Mouse (Mus musculus): ENCODE results near the gene Cdk12. TPM values are rescaled to one million over a fixed set of nuclear protein-coding genes. Genes with fewer than 3 reads are reported as not detected.

Gene Cdk12
- polyA plus RNA-seq, 1 experiment from 2014 or later = 13.9 TPM

DNA sequence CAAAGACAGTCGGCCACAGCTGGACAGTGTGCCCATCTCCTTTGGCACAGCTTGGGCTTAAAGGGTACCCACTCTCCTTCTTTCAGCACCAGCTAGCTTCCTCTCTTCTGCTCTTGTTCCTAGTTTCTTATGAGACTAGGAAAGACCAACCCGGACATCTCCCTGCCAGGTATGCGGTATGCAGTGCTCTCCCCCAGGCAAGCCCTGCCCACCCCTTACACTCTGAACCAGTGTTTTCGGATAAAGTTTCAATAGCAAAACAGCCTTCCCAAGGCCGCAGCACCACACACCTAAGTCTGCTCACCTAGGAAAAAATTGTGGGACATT lies 118.8 kb downstream of the Cdk12 start:
- DNase-seq (ENCODE audit: low spot score) (no peak), ATAC-seq (replicated peaks; ENCODE audit: low FRiP score, low TSS enrichment, low read depth) (no peak)
- no peak overlapping the region for H3K27ac ChIP-seq (ENCODE audit: low read depth)
- 3% methylated on average over 5 of the region's 5 CpGs for WGBS
- no peak overlapping the region for H3K9ac ChIP-seq (ENCODE audit: low read length)
- H3K4me3 ChIP-seq (ENCODE audit: low read depth, low read length) = no peak overlapping the region
- H3K9me3 ChIP-seq (ENCODE audit: control insufficient read depth, low read length) = 0 out of 2 replicates have a peak, but pooled peaks cover 2% of the 10 kb centered on the region
- H3K27me3 ChIP-seq (replicated peaks; ENCODE audit: control insufficient read depth, insufficient read depth, low read length) = peaks cover 100% of the 10 kb centered on the region
- no peak overlapping the region for H3K4me2 ChIP-seq (ENCODE audit: low read length)
- no peaks in the 10 kb centered on the region for H3K36me3 ChIP-seq (ENCODE audit: control insufficient read depth, insufficient read depth, low read length)
- no peaks in the 10 kb centered on the region for H3K4me1 ChIP-seq (replicated peaks; ENCODE audit: control insufficient read depth, insufficient read depth, low read length)

DNA sequence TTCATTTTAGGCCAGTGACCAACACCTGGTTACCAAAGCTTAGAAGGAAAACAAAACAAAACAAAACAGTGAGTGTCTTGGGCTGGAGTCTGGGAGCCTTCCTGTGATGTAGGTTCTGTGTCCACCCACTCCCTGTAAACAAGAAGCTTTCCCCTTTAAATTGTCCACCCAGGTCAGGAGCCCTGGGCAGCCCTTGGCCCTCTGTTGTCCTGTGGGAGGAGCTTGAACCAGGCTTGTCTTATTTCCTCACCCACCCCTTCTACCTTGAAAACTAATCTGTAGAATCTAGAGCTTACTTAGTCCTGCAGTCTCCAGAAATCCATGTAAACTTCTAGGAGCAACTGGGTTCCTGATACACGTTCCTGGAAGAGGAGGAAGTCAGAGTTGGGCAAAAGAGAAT lies 119.3 kb downstream of the Cdk12 start:
- Histone ChIP-seq H3K36me3 (ENCODE audit: control insufficient read depth, insufficient read depth, low read length) (no peaks in the 10 kb centered on the region), H3K9ac (ENCODE audit: low read length) (no peak overlapping the region)
- 4% methylated on average over 1 of the region's 1 CpGs for WGBS

DNA sequence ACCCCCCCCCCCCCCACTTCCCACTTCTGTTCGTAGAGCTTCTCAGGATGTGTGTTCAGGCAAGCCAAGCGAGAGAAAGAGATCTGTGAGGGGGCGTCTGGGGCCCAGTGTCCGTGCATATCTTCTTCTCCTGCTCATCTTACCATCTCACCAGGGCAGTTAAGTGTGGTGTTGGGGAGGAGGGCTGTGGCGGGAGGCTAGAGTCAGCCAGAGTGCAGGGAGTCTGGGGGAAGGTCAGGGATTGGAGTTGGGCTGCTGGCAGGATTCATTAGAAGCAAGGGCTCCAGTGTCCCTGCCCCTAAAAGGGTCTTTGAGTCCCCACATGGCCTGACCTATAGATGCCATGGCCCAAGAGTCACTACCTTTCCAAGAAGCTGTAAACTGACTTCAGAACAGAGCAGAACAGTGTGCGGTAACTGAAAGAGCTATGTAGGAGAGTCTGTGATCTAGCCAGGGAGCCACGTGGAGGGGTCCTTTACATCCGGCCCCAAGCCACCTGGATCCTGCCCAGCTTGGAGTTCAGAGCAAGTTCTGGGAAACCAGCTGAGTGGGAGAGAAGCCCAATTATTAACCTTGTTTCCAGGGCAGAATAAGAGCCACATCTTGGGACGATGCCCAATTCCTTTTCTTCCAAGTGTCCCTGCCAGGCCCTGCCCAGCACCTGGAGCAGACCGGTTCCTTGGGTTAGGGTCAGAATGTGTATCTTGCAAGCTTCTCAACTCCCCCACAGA lies 120.4 kb downstream of the Cdk12 start:
- Histone ChIP-seq H3K9me3 (ENCODE audit: control insufficient read depth, low read length) (0 out of 2 replicates have a peak, but pooled peaks cover 2% of the 10 kb centered on the region), H3K4me1 (replicated peaks; ENCODE audit: control insufficient read depth, insufficient read depth, low read length) (peaks cover 5% of the 10 kb centered on the region; the same call in 1 of the 2 replicates), H3K4me2 (ENCODE audit: low read length) (no peak overlapping the region), H3K9ac (ENCODE audit: low read length) (no peak overlapping the region), H3K4me3 (ENCODE audit: low read depth, low read length) (no peak overlapping the region), H3K27me3 (replicated peaks; ENCODE audit: control insufficient read depth, insufficient read depth, low read length) (peaks cover 100% of the 10 kb centered on the region), H3K36me3 (ENCODE audit: control insufficient read depth, insufficient read depth, low read length) (no peaks in the 10 kb centered on the region), H3K27ac (ENCODE audit: low read depth) (no peak overlapping the region)
- 4% methylated on average over 10 of the region's 10 CpGs for WGBS
- DNase-seq (ENCODE audit: low spot score) = no peak
- no peak for ATAC-seq (replicated peaks; ENCODE audit: low FRiP score, low TSS enrichment, low read depth)

More for the DNA sequence above, 119.3 kb downstream of the Cdk12 start:
- ATAC-seq (replicated peaks; ENCODE audit: low FRiP score, low TSS enrichment, low read depth) (no peak), DNase-seq (ENCODE audit: low spot score) (no peak)
- no peaks in the 10 kb centered on the region for H3K4me1 ChIP-seq (replicated peaks; ENCODE audit: control insufficient read depth, insufficient read depth, low read length)
- H3K9me3 ChIP-seq (ENCODE audit: control insufficient read depth, low read length) = 0 out of 2 replicates have a peak, but pooled peaks cover 2% of the 10 kb centered on the region
- no peak overlapping the region for H3K27ac ChIP-seq (ENCODE audit: low read depth)
- no peak overlapping the region for H3K4me3 ChIP-seq (ENCODE audit: low read depth, low read length)
- peaks cover 100% of the 10 kb centered on the region for H3K27me3 ChIP-seq (replicated peaks; ENCODE audit: control insufficient read depth, insufficient read depth, low read length)
- H3K4me2 ChIP-seq (ENCODE audit: low read length) = no peak overlapping the region

DNA sequence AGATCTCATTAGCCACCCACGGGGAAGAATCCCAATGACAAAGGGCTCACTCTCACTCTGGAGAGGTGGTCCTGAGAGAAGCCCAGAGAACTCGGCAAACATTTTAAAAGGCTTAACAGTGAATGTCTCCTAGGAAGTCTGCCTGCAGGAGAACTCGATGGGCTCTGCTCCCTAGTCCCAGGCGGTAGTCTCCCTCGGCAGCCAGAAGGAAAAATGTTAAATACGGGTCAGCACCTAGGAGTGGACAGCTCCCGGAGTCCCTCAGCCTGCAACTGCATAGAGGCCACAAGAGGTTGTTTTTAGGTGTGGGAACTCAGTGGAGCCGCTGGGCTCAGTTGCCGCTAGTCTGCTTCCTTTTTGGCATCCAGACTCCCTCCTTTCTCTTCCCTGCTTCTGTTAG lies 121.1 kb downstream of the Cdk12 start:
- Histone ChIP-seq H3K4me1 (replicated peaks; ENCODE audit: control insufficient read depth, insufficient read depth, low read length) (peaks cover 9% of the 10 kb centered on the region; the same call in 1 of the 2 replicates), H3K27ac (ENCODE audit: low read depth) (no peak overlapping the region), H3K9me3 (ENCODE audit: control insufficient read depth, low read length) (0 out of 2 replicates have a peak, but pooled peaks cover 2% of the 10 kb centered on the region), H3K36me3 (ENCODE audit: control insufficient read depth, insufficient read depth, low read length) (no peaks in the 10 kb centered on the region), H3K4me2 (ENCODE audit: low read length) (no peak overlapping the region), H3K4me3 (ENCODE audit: low read depth, low read length) (no peak overlapping the region), H3K27me3 (replicated peaks; ENCODE audit: control insufficient read depth, insufficient read depth, low read length) (peaks cover 100% of the 10 kb centered on the region), H3K9ac (ENCODE audit: low read length) (no peak overlapping the region)
- peak; percentile 88 for DNase-seq (ENCODE audit: low spot score)
- 2% methylated on average over 9 of the region's 9 CpGs for WGBS
- ATAC-seq (replicated peaks; ENCODE audit: low FRiP score, low TSS enrichment, low read depth) = no peak

DNA sequence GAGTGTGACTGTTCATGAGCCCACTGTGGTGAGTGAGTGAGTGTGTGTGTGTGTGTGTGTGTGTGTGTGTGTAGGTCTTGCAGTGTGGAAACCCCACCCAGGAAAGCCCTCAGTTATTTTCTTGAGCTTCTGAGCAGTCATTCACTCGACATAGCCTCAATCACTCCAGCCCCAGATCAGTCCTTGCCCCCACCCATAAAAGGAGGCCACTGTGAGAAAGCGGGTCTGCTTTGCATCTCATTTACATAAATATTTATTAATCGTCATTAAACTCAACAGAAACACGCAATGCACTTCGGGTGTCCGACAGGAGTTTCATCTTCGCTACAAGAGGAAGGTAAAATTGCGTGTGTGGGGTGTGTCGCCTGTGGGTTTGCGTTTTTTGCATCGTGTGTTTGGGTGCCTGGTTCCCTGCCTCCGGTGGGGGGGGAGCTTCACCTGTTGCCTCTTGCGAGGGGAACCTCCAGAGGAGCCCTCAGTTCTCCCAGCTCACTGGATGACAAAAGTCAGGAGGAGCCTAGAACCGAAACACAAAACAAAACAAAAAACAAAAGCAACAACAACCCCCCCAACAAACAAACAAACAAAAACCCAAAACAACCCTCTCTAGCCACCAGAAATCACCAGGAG lies 122.4 kb downstream of the Cdk12 start:
- 6% methylated on average over 14 of the region's 14 CpGs for WGBS
- no peak overlapping the region for H3K4me2 ChIP-seq (ENCODE audit: low read length)
- H3K9ac ChIP-seq (ENCODE audit: low read length) = no peak overlapping the region
- peaks cover 100% of the 10 kb centered on the region for H3K27me3 ChIP-seq (replicated peaks; ENCODE audit: control insufficient read depth, insufficient read depth, low read length)
- ATAC-seq (replicated peaks; ENCODE audit: low FRiP score, low TSS enrichment, low read depth) = no peak
- no peak overlapping the region for H3K4me3 ChIP-seq (ENCODE audit: low read depth, low read length)
- H3K9me3 ChIP-seq (ENCODE audit: control insufficient read depth, low read length) = 0 out of 2 replicates have a peak, but pooled peaks cover 2% of the 10 kb centered on the region
- no peak for DNase-seq (ENCODE audit: low spot score)
- H3K4me1 ChIP-seq (replicated peaks; ENCODE audit: control insufficient read depth, insufficient read depth, low read length) = peaks cover 9% of the 10 kb centered on the region; the same call in 1 of the 2 replicates
- no peaks in the 10 kb centered on the region for H3K36me3 ChIP-seq (ENCODE audit: control insufficient read depth, insufficient read depth, low read length)
- no peak overlapping the region for H3K27ac ChIP-seq (ENCODE audit: low read depth)

DNA sequence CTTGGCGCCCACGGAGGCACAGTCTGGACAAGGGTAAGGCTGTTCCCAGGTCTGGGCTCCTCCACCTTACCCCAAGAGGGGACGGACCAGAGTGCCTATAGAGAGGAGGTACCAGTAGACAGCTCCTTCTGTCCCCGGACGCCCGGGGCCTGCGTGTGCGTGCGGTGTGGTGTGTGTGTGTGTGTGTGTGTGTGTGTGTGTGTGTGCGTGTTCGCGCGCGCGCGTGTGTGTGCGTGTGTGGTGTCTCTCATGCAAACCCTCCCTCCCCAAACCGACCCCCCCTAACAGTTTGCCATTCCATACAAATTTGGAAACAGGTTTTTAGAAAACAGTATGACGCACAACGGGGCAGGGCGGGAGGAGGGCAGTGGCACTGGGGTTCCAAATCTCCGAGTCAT lies 123.0 kb downstream of the Cdk12 start:
- no peak overlapping the region for H3K4me3 ChIP-seq (ENCODE audit: low read depth, low read length)
- DNase-seq (ENCODE audit: low spot score) = no peak
- 2% methylated on average over 22 of the region's 22 CpGs for WGBS
- H3K36me3 ChIP-seq (ENCODE audit: control insufficient read depth, insufficient read depth, low read length) = no peaks in the 10 kb centered on the region
- peaks cover 100% of the 10 kb centered on the region for H3K27me3 ChIP-seq (replicated peaks; ENCODE audit: control insufficient read depth, insufficient read depth, low read length)
- H3K4me1 ChIP-seq (replicated peaks; ENCODE audit: control insufficient read depth, insufficient read depth, low read length) = peaks cover 9% of the 10 kb centered on the region; the same call in 1 of the 2 replicates
- H3K9ac ChIP-seq (ENCODE audit: low read length) = no peak overlapping the region
- 0 out of 2 replicates have a peak, but pooled peaks cover 1% of the 10 kb centered on the region for H3K9me3 ChIP-seq (ENCODE audit: control insufficient read depth, low read length)
- no peak overlapping the region for H3K27ac ChIP-seq (ENCODE audit: low read depth)
- ATAC-seq (replicated peaks; ENCODE audit: low FRiP score, low TSS enrichment, low read depth) = no peak
- H3K4me2 ChIP-seq (ENCODE audit: low read length) = no peak overlapping the region

DNA sequence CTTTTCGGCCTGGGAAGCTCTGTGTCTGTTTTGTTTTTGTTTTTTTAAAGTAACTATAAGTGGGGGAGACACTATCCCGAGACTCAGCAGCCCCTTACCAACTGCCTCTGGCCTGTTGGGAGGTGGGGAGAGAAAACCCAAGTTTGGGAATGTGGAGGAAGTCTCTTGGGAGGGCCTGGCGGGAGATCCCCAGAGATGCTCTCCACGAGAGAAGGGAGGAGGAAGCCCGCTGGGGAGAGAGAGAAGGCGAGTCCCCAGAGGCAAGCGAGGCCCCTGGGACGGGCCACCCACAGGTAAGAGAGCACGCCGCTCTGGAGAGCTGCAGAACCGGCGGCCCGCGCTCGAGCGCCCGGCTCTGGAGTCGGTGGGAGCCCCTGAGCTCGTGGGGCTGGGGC lies 123.9 kb downstream of the Cdk12 start:
- Histone ChIP-seq H3K27me3 (replicated peaks; ENCODE audit: control insufficient read depth, insufficient read depth, low read length) (peaks cover 100% of the 10 kb centered on the region), H3K27ac (ENCODE audit: low read depth) (no peak overlapping the region), H3K9ac (ENCODE audit: low read length) (no peak overlapping the region), H3K4me2 (ENCODE audit: low read length) (no peak overlapping the region), H3K4me3 (ENCODE audit: low read depth, low read length) (peak overlapping the region; percentile 11; the same call in 1 of the 2 replicates), H3K4me1 (replicated peaks; ENCODE audit: control insufficient read depth, insufficient read depth, low read length) (peaks cover 9% of the 10 kb centered on the region; the same call in 1 of the 2 replicates), H3K36me3 (ENCODE audit: control insufficient read depth, insufficient read depth, low read length) (no peaks in the 10 kb centered on the region), H3K9me3 (ENCODE audit: control insufficient read depth, low read length) (no peaks in the 10 kb centered on the region)
- DNase-seq (ENCODE audit: low spot score) = no peak
- under 1% methylated on average over 19 of the region's 19 CpGs for WGBS
- ATAC-seq (replicated peaks; ENCODE audit: low FRiP score, low TSS enrichment, low read depth) = no peak

DNA sequence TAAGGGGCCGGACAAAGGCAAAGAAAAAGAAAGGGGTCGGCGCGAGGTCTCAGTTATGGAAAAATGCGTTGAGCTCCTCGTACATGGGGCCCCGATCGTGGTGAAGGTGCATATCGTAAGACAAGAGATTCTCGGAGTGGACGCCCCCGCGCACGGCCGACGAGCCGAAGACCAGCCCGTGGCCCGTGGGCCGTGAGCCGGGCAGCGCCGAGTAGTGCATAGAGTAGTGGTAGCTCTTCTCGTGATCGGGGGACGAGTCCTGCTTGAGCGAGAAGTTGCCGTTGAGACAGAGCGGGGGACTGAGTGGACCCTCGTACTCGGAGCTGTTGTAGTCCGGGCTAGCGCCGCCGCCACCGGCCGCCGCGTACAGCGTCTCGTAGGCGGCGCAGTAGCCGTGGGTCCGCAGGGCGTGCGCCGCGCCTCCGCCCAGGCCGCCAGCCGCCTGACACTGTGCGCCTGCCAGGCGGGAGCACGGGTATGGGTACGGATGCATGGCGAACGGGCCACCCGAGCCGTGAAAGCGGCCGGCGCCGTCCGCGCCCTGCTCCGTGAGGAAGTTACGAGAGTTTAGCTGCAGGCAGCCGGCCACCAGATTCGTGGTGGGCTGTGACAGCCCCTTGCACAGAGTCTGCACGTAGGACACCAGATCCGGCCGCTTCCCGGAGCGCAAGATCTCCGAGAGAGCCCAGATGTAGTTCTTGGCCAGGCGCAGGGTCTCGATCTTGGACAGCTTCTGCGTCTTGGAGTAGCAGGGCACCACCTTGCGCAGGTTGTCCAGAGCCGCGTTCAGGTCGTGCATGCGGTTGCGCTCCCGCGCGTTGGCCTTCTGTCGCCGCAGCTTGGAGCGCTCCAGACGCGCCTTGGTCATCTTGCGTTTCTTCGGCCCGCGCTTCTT lies 124.5 kb downstream of the Cdk12 start:
- peak overlapping the region; percentile 13 for H3K4me3 ChIP-seq (ENCODE audit: low read depth, low read length)
- peaks cover 100% of the 10 kb centered on the region for H3K27me3 ChIP-seq (replicated peaks; ENCODE audit: control insufficient read depth, insufficient read depth, low read length)
- under 1% methylated on average over 97 of the region's 97 CpGs for WGBS
- no peaks in the 10 kb centered on the region for H3K36me3 ChIP-seq (ENCODE audit: control insufficient read depth, insufficient read depth, low read length)
- H3K27ac ChIP-seq (ENCODE audit: low read depth) = no peak overlapping the region
- H3K9ac ChIP-seq (ENCODE audit: low read length) = no peak overlapping the region
- H3K4me2 ChIP-seq (ENCODE audit: low read length) = peak overlapping the region; percentile 3; the same call in 1 of the 2 replicates
- H3K4me1 ChIP-seq (replicated peaks; ENCODE audit: control insufficient read depth, insufficient read depth, low read length) = peaks cover 9% of the 10 kb centered on the region; the same call in 1 of the 2 replicates
- no peaks in the 10 kb centered on the region for H3K9me3 ChIP-seq (ENCODE audit: control insufficient read depth, low read length)
- DNase-seq (ENCODE audit: low spot score) (peak; percentile 72), ATAC-seq (replicated peaks; ENCODE audit: low FRiP score, low TSS enrichment, low read depth) (no peak)

All from intestine, embryonic 14.5 days (tissue).